Mouse (Mus musculus) CD4-positive, CD25-positive, alpha-beta regulatory T cell, adult 2 months (primary cell): Measurements from ENCODE around the gene Frmd4a.

Experiments used
- DNase-seq: peaks from one replicate; pipeline ENCODE4 v3.0.0-alpha.2; 2012; ENCODE audit warnings: low read depth, low spot score

Gene Frmd4a

DNA sequence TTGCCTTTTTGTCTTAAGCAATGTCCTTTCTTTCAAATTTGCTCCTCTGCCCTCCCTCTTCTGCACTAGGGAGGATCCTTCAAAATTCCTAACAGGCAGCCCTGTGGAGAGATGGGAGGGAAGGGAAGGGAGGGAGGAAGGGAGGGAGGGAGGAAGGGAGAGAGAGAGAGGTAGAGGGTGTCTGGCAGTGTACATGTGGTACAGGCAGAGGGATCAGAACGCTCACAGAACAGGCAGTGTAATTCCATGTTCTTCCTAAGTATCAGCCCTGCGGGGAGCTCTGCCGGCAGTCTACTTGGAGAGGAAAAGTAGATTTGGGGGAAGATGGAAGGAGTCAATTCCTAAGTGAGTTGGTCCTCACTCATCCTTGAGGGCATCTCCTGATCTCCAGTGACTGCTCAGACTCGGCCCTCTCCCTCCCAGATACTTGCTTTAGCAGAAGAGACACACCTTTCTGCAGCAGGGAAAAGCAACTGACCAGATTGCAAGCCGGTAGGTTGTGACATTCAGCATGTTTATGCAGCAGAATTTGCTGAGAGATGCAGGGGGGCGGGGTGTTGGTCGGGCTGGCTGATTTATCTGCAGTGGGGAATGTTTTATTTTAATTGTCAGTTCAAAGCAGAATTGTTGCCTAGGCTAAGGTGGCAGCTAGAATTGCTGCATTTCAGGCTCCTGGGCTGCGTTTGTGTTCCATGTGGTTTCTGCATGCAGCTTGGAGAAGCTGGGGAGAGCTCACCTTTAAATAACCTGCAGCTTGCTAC lies at the start of gene Frmd4a:
Frmd4a (plus strand) TSS at position 190 of the 761 bp plus-strand sequence.
- DNase-seq: no peak

DNA sequence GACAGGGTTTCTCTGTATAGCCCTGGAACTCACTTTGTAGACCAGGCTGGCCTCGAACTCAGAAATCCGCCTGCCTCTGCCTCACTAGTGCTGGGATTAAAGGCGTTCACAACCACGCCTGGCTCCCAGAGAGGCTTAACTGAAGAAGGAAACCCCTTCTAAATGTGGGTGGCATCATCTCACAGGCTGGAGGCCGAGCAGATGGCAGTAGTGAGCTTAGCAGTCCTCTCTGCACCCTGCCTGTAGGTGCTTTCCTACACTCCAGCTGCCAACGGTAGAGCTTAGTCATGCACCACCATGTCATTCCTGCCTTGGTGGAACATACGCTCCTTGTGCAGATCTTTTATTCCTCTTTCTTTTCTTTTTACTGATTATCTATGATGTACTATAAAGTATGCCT lies 28.6 kb upstream of the Frmd4a start:
- no peak for DNase-seq

DNA sequence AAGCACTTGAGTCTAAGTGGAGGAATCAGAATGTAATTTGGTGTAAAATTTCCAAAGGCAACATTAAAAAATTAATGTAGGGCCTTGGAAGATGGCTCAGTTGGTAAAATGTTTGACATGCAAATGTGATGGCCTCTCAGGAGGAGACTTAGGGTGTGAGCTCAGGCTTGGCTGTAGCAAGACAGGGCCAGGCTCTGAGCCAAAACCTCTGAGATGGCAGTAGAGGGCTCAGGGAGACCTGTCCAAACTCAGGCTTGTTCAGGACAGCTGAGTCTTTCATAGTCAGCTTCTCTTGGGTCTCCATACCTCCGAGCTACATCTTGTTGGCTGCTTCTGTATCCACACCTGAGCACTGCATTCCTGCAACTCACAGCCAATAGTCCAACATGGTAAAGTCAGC lies 27.1 kb upstream of the Frmd4a start:
- DNase-seq: no peak

DNA sequence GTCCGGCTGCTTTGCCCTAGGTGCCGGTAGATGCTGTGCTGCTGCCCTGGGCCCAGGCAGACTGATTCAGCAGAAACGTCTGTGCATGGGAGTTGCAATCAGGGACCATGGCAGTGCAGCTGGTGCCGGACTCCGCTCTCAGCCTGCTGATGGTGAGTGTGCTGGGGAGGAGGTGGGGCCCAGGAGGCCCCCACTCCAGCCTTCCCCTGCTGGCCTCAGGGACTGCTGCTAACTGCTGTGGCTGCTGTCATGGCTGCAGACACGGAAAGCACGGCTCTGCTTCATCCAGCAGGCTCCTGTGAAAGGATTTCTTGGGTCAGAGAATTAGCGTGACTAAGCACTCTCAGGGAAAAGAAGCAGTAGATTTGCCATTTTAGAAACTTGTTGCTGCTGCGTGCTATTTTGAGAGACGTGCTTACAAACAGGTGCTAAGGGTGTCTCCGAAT lies 937 bp downstream of the Frmd4a start:
- DNase-seq: no peak

DNA sequence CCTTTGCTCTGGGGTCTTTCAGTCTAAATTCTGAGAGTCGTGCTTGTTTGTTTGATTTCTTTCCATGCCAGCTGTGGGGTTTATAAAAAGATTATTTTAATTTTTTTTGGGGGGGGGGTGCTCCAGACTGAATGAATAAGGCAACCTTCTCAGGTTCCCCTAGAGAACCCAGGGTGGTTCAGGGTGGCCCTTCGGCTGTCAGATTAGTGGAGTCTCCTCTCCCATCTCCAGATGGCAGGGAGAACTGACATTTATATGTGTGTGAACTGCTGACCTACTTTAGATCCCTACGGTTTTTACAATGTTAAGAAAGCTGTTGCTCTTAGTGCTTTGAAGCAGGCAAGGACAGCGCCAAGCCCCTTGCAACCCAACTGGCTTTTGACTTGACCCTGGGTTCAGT lies 1.4 kb downstream of the Frmd4a start:
- DNase-seq: no peak

DNA sequence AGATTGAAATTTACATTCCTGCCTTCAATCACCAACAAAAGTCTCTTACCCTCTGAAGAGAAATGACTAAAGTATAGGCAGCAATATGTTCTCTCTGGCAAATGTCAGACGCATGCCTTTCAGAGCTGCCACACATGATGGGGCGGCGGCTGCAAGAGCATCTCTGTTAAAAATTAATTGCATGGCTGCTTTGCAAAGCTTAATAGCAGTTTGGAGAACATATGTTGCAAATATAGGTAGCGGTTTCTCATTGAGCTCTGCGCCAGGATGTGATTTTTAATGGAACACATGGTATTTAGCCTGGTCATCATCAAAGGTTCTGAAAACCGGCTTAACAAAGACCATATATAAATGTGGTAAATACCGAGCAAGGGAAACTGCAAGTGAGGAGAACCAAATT lies 7.4 kb downstream of the Frmd4a start:
- no peak for DNase-seq

DNA sequence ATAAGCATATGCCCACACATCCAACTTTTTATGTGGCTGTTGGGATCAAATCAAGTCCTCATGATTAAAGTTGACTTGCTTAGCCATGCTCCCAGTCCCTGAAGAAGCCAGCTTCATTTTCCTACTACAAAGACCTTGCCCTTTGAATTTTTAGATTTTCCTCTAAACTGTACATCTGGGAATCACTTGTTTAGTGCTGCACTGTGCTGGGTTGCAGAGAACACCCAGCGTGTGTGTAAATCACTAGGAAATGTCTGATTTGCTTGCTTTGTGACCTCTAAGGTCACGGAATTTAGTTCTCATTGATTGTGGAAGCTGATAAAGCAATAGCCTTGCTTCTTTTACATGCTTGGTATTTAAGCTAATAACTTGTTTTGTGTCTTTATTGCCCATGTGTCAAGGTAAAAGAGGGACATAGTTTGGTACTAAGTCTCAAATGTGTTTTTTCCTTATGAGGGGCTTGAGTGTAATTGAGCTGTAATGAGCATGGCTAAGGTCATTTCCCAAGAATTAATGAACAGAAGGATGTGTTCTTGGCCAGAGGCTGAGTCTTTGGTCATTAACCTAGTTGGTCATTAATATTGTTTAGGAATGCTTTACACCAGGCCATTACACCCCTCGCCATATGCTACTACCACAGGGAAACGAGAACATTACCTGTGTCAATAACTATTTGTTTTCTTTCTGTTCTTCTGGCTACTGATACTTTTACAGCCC lies 11.7 kb downstream of the Frmd4a start:
- no peak for DNase-seq

DNA sequence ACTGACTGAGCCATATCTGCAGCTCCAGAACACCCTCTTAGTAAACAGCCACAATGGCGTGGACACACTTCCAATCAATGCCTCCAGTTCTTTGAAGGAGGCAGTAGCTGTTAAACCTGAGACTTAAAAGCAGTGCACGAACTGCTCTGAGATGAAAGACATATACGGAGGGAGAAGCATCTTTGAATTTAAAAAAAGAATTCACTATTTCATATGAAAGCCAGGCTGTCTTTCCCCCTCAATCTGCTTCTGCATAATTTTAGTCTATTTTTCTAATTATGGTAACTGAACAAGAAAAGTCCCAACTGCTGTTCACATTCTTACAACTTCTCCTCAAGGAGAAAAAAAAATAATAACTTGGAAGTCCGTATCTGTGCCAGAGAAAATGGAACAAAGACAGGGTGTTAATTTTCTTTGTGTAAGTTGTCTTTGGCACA lies 18.7 kb downstream of the Frmd4a start:
- DNase-seq: no peak

DNA sequence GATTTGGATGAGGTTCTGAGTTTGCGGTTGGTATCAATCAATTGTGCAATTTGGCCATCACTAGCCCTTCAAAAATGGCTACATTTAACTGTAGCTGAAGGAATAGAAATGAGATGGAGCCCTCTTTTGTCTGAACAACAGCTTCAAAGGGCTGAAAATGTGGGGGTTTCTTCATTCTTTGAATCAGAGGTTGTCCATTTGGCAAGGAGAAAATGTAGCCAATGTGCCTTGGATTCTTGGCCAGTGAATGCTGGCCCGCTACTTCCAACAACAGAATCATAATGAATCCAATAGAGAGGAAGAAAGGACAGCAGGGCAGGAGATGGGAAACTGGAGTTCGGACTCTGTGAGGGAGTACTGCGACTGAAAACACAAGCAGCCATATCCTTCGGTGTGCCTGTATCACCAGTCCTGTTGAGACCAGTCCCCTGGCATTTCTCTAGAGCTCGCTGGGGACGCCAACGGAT lies 19.2 kb downstream of the Frmd4a start:
- no peak for DNase-seq

DNA sequence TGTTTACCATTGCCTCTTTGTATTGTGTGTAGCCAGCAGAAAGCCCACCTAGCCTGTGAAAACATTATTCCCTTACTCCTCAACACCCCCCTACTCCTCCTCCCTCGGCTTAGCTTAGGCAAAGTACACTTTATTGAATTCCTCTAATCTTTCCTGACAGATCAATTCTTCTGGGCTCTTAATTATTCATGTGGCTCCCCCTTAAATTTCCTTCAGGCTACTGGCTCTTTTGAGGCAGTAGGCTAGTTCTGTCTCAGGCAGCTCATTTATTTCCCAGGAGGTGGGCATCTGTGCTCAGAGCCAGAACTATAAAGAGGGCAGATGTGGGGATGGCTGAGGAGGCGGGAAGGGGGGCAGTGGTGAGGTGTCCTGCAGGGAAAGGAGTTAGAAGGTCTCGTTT lies 24.5 kb downstream of the Frmd4a start:
- no peak for DNase-seq

DNA sequence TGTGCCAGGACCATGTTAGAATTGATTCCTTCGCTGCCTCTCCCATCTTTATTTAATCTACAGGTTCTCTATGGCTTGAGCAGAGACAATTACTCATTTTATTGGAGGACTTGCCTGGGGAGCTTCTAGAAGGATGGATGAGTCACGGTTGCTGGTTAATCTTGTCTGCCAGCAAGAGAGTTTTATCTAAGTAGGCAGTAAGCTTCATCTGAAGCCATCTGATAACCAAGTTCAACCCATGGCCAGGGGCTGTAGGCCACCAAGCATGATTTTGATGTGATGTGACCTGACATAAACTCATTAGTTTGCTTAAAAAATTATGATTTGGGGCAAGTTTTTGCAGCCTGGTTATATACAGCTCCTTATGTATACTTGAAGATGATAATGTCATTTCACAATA lies 38.0 kb downstream of the Frmd4a start:
- no peak for DNase-seq

DNA sequence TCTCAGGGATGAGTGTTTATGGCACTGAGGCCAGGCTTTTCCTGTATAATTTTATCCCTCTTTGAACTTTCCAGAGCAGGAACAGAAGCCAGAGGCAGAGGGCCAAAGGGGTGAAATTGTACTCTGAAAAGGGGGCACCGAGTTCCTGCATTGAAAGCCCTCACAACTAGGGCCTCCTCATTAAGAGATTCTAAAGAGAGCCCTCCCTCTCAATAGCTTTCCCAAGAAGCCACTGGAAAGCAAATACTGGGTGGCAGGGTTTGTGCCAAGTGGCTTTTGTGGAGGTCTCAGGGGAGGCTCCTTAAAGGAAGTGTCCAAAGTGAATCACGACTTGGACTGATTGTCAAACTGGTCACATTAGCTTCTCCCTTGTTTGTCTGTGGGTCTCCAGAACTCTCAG lies 43.2 kb downstream of the Frmd4a start:
- no peak for DNase-seq

DNA sequence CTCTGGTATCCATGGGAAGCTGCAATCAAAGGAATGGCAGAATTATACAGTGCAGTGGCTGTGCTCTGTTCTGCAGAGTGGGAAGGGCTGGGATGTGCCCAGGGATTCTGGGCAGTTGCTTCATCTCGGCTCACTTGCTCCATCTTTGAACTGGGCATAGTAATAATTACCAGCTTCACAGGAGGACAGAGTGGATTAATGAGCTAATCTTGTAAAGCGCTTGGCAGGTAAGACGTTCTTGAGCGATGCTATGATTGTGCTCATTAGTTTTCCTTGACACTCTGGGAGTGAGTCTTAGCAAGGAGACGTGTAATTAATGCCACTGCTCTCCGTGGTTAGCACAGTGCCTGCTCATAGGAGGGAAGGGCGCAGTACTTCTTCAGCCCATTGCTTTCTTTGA lies 54.3 kb downstream of the Frmd4a start:
- no peak for DNase-seq

DNA sequence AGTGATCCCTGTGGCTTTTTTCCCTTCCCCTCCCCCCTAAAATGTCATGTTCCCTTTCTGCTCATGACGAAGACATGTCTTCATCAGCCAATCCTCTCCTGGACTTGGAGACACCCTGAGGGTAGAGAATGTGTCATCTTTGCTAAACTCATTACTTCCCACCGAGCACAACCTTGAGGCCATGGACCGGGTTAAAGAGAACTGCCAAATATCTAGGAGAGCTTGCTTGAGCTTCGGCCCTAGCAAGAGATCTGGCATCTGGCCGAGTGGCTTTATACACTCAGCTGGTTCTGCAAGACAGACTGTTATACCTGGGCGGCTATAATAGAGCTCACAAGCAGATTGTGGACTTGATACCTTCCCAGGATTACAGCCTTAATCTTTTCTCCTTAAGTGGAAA lies 66.4 kb downstream of the Frmd4a start:
- no peak for DNase-seq

DNA sequence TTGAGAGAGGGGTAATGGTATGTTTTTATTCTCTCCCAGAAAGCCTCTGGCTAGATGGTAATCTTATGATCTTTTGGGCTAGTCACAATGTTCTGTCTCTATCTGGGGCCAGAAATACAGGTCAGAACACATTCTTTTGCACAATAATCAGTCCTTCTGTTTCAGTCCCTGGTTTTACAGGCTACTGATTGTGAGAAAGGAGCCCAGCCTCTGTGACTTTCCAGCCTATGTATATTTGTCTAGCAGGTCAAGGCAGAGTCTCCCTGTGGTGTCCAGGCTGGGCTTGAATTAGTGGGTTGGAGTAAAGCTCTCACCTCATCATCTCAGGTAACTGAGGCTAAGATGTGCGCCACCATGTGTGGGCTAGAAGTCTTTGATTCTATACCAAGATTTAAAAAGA lies 80.1 kb downstream of the Frmd4a start:
- DNase-seq: no peak

DNA sequence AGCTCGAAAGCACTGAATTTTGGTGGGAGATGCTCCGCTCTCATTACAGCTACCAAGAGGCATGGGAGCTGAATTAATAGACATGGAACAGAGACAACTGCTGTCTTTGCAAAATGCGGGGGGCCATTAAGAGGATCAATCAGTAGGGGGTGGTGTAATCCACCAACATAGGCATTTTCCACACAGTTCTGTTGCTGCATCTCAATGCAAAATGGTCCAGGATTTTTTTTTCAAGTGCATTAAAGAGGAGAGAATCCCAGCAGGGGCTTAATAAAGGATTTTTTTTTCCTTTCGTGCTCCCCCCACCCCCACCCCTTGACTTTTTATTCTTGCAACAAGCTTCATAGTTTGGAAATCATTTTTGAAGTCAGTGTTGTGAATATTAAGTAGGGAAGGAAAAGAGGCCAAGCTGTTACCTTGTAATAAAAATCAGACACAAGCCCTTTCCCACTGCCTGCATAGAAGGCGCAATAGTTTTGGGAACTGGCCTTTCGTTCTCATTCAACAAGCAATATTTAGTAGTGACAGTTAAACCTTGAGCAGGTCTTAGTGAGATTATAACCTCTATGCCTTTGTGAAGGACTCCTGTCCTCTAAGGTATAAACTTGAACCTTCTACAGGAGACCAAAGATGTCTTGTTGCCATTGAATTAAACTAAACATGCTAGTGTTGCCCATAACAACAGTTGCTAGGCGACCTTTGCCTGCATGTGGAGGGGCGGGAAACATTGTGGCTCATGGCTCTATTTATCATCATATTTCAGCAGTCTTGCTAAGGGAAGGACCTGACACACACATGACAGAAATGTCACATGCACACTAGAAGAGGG lies 81.6 kb downstream of the Frmd4a start:
- no peak for DNase-seq

DNA sequence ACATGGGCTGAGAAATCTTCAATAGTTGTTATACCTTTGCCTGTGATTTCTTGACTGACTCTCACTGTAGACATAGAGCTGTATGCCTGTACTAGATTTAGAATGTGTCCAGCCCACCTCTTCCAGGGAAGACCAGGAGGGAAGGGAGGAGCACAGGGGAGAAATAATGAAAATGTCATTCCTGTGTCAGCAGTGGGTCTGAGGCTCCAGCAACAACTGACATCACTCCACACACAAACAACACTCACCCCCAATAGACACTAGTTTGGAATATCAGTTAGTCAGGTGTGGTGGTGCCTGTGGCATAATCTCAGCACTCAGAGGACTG lies 82.2 kb downstream of the Frmd4a start:
- DNase-seq: no peak

DNA sequence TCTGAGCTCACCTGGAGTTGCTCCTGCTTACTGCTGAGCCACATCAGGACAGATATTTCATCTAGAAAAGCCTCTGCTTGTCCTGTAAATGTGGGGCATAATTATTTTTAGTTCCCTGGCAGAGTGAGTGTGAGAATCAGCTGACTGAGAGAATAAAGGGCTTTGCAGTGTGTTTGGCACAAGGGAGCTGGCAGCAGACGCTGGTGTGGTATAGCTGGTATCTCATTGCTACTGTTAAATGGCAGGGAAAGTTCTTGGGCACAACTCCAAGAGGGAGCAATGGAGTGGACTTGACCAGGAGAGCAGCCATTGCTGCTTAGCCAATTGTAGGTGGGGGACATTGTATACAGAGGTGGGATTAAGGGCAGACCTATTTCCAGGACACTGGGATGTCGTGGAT lies 83.9 kb downstream of the Frmd4a start:
- DNase-seq: no peak

DNA sequence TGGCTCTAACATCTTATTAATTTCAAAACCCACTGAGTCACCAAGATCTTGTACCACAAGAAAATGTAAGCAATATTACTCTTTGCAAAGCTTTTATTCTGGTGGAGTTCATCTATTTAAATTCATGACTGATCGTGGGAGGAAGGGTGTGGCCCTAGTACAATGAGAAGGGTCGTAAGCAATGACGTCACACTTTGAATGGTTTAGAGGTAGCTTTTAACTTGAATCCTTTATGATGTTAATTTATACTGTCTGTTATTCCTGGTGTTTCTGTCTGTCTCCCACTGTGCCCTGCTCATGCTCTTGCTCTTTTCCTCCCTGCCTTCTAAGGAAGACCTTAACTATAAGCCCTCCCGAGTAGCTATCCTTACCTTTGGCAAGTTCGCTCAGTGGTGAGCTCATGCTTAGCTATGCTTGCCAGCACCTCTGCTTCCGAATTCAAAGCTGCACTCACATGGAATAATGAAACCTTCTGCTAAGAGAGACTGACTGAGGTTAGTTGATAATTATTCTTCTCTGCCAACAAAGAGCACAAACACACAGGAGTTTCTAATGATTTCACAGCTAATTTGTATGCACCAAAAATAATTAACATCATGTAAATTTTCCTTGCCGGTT lies 95.9 kb downstream of the Frmd4a start:
- DNase-seq: no peak

DNA sequence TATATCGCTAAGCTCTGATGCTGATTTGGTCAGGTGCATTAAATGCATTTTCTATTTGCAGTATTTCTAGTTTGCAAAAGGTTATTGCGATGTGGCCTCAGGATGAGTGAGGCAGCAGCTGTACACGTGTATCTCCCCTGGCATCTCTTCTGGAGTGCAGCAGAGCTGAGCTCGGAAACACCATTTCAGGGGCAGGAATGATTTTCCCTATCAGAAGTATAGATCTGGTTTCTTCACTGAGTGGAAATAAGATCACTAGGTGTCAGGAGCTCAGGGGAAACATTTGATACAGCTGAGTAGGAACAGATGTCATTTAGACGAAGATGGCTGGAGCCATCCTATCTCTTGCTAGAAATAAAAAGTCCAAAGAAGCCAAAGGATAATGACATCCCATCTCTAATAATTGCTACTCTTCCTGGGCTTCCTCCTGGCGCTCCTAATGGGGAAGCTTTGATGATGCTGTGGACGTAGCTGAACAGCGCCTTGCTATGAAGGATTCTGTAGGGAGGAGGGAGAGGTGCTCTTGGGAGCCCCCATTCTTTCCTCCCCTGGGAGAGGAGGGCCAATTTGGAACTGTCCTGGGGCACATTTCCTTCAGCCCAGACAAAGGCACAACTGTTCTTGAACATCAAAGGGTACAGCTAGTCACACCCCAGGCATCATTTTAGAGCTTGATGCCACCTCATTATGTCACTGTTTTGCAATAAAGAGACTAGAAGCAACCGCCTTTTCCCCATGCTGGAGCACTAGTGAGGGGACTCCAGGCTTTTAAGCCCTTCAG lies 102.4 kb downstream of the Frmd4a start:
- DNase-seq: no peak

DNA sequence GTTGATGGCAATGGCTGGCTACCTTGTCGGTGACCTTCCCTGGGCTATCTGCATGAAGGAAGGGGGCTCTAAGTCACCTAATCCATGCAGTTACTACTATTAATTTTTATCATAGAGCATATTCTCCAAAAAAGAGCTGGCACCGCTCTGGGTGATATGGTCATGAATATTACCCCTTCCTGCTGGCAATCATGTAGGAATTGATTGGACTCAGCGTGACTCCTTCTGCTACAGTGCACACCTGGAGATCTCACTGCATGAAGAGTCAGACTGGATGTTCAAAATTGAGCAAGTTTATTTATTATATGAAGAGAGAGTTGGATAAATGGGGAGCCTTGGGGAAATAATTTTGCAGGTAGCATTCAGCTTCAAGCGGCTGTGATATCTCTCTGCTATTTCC lies 113.7 kb downstream of the Frmd4a start:
- no peak for DNase-seq
